Mouse (Mus musculus) retina, adult 2 months (tissue): Measurements from ENCODE around the gene Ier5.

Source experiments
- DNase-seq: peaks from one replicate; pipeline ENCODE4 v3.0.0-alpha.2; 2012; ENCODE audit warnings: low read depth, low spot score

The Ier5 gene

DNA sequence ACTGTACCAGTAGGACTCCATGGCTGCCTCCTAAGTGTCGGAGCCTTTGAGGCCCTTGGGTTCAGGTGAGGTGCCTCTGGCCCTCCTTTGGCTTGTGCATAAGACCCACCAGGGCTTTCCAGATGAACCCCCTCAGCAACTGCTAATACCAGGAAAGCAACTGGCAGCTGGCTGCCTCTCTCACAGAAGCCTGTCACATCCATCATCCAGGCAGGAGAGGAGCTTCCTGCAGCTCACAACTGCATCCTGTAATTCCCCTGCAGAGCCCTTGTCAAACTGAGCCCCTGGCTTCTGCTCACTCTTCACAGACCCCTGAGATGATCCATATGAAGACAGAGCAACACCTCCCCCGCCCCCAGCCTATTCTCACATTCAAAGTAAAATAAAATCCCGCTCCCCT, 21.8 kb downstream of the Ier5 start:
- no peak for DNase-seq

DNA sequence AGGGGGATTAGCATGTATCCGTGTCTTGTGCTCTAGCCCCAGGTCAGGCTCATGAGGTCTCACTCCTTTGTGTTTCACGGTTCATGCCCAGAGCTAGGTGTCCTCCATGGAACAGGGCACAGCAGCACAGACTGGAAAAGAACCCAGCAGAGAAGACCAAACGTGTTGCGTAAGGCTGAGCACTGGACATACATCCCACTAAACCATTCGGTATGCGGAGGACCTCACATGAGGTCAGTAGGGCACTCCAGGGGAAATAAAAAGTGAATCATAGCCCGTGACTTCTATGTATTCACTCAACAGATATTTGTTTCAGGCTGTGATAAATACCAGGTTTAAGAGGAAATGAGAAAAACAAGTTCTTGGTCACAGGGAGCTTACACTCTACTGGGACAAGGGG, 23.6 kb downstream of the Ier5 start:
- no peak for DNase-seq

- DNase-seq = no peak
Observed at GRCm38 (mm10) chr1:155074856-155075255, 24.6 kb downstream of the Ier5 start.

DNA sequence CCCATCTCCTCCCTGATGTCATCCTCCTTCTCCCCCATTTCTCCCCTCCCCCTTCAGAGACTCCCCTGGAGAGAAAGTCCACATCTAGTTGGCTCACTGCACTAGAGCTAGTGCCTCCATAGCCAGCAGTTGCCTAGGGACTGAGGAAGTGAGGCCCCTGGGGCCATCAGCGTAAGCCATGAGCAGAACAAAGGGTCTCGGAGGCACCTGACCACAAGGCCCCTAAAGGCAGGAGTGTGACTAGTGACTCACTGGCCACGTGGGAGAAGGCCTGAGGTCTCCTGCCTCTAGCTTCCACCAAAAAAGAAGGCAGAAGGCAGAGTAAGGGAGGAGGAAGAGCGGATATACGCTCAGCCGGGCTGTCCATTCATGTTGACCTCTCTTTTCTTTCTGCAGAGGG, 25.5 kb downstream of the Ier5 start:
- DNase-seq = no peak

- DNase-seq = no peak
Observed at GRCm38 (mm10) chr1:155073133-155073532, 26.3 kb downstream of the Ier5 start.

DNA sequence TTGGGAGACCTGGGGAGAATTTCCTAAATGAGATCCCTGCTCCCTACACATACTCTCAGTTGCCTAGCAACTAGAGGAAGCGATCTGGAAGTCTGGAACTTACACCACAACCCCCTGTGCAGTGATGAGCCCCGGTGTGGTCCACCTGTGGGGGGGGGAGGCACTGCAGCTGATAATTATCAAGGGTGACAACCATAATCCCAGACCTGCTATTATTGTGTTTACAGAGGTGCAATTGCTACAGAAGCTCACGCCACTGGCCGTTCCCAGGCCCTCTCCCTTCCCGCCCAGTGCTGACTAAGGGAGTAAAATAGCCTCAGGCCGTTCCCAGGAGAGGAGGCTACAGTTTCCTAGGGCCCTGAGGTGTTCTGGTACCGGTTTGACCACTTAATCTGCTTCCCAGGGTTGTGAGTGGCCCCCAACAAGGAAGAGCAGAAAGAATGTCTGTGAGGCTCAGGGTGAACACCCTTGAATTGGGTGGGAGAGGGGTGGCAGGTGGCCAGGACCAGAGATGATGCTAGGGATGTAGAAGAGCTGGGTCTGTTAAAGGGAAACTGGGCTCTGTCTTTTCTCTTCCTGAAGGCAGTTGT, 28.1 kb downstream of the Ier5 start:
- no peak for DNase-seq

DNA sequence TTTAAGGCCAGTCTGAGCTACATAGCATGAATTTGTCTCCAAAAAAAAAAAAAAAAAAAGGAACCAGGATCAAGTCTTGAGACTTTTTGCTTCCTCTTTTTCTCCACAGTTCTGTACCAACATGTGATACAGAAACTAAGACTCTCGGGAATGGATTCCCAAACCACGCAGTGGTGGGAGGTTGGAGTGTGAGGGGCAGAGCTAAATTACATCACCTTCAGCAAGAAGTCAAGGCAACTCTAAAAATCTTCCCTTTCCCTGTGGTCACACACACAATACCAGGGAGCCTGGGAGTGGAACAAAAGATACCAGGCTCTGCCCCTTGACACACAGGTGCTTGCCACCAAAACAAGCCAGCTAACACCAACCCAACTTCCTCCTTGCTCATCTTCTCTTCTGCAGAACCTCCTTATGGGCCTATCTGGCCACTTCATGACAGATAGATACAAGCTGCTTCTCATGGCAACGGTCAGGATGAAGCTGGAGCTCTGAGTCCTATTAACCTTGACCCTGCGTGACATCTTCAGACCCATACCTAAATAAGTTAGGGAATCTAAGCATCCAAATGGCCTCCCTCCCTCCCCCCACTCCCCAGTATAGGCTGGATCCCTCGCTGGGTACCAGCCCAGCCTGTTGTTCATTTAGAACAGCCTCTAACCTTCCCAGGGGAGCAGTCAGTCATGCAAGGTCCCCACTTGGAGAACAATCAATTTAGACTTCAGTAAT, 28.7 kb downstream of the Ier5 start:
- DNase-seq = no peak

GRCm38 (mm10) chr1:155069696-155070095, 29.7 kb downstream of the Ier5 start:
- no peak for DNase-seq

DNA sequence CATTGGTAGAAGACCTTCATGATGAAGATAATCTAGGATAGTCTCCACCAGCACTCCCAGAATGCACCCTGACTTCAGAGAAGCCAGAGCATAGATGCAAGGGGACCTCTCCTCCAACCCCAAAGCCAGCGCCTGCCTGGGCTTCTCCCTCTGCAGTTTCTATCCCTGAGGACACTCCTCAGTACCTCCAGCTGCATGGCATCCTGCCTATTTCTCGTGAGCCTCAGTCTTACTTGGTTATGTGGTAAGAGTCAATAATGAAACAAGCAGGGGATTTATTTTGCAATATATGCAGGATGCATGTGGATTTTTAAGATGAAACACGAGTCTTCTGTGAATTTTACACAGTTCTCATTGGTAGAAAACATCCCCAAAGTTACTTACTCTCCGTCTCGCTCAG, 33.2 kb downstream of the Ier5 start:
- no peak for DNase-seq

DNA sequence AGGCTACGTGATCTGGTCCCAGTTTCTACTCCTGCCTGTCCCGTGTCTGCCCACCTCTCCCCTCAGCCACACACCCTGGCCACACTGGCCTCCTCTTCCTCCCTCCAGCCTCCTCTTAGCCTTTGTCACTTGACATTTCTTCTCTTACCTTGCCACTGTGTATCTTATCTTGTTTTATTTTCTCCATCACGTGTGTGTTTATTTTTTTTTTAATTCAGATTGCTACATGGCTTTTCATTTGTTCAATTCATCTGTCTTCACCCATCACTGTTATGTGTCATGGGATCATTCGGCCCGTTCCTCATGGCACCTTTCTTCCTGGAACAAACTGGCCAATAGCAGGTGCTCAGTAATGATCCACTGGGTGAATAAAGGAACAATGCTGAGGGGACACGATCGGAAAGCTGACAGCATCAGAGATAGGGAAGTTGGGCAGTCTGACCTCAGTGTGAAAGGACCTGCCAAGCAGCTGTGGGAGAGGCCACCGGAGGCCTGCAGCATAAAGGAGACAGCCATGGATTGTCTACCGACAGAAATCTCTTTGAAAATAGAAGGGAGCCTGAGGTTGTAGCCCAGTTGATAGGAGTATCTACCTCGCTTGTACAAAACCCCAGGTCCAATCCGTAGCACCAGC, 34.3 kb downstream of the Ier5 start:
- DNase-seq = no peak

GRCm38 (mm10) chr1:155064649-155065048, 34.8 kb downstream of the Ier5 start:
- DNase-seq = no peak

DNA sequence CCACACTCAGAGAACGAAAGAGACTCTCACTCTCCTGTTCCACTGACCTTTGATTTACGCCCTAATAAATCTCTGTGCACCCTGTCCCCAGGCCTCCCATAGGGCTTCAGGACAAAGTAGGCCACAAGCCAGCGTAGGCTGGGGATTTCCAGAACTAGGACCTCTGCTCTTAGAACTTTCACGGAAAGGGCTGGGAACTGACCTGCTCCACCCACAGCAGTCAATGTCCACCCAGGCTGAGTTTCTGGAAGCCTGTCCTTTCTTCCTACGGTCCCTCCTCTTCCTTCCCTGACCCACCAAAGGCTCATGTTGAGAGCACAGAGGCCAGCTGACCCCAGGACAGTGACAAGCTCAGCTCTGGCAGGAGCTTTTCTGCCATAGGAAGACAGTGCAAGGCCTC, 35.3 kb downstream of the Ier5 start:
- DNase-seq = no peak

DNA sequence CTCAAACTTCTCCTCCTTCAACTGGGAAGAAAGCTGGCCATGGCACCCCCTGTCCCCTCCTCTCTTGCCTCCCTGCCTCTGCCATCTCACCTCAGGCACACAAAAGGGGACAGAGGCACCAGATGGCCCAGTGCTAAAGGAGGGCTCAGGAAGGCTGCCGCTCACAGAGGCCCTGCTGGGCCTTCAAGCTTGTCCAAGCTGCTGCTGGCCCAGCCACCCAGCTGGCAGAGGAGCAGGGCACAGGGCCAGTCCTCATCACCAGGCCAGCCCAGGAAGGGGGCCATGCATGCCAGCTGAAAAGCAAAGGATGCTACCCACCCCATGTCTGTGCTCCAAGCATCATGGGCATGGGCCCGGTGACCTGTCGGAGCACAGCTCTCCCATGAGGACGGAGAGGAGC, 36.5 kb downstream of the Ier5 start:
- DNase-seq = no peak

- DNase-seq = no peak
Observed at GRCm38 (mm10) chr1:155062057-155062456, 37.4 kb downstream of the Ier5 start.

GRCm38 (mm10) chr1:155060832-155061801, 38.3 kb downstream of the Ier5 start:
- DNase-seq = no peak

GRCm38 (mm10) chr1:155060261-155060660, 39.2 kb downstream of the Ier5 start:
- DNase-seq = no peak

GRCm38 (mm10) chr1:155059505-155059904, 39.9 kb downstream of the Ier5 start:
- DNase-seq = no peak

GRCm38 (mm10) chr1:155058099-155059012, 41.1 kb downstream of the Ier5 start:
- DNase-seq = no peak

DNA sequence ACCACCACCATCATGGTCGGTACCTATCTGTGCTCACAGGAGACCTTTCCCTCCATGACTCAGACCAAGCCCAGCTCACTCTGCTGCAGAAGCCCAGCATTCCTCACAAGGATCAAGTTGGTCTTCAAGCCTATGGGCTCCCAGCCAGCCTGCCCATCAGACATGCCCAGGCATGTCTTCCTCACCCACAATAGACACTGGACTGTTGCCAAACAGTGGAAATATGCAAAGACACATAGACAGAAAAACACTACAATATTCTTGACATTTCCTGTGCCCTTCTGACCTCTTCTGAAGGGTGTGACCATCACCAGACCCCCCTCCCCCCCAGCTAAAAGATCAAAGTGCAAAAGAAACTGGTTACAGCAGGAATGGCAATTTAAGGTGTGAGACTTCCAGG, 43.3 kb downstream of the Ier5 start:
- no peak for DNase-seq

DNA sequence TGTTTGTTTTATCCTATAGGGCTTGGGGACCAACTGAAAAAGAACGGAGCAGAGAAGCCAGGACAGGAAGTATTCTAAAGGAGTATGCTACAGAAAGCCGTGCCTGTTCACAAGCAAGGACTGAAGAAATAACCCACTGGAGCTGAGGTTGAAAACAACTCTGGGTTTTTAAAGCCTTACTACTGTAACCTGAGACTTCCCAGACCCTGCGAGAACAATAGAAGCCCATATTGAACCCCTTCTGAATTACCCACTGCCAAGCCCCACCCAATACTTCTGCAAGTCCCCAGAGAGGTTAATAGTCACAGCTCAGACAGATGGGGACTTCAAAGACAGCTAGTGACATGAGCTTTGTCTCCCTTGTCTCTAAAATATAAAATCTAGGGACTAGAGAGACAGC, 44.4 kb downstream of the Ier5 start:
- DNase-seq = no peak
